Mouse (Mus musculus) mouse embryonic stem cell (cell line): Measurements from ENCODE around the gene Uggt2.
"Not testable (repeated sequence)": the region's sequence is repeated elsewhere in the genome, so short reads cannot be mapped to it uniquely, and the experiment has no call there.

Experiments
- in situ Hi-C, 2 experiments: fragments of 300-500 bp; cut with MboI; formaldehyde crosslinking; loops; 1 replicate in 1 of 2; 3 replicates in 1 of 2; pipeline ENCODE4 v1.14.3; 2019 to 2020; ENCODE audit warnings: low sequenced_read_pairs in 2 of 2, low pct_unique_long_range_greater_than_20kb in 1 of 2, mixed read lengths in 1 of 2; ENCODE audit not compliant: unreplicated experiment in 1 of 2

The Uggt2 gene

DNA sequence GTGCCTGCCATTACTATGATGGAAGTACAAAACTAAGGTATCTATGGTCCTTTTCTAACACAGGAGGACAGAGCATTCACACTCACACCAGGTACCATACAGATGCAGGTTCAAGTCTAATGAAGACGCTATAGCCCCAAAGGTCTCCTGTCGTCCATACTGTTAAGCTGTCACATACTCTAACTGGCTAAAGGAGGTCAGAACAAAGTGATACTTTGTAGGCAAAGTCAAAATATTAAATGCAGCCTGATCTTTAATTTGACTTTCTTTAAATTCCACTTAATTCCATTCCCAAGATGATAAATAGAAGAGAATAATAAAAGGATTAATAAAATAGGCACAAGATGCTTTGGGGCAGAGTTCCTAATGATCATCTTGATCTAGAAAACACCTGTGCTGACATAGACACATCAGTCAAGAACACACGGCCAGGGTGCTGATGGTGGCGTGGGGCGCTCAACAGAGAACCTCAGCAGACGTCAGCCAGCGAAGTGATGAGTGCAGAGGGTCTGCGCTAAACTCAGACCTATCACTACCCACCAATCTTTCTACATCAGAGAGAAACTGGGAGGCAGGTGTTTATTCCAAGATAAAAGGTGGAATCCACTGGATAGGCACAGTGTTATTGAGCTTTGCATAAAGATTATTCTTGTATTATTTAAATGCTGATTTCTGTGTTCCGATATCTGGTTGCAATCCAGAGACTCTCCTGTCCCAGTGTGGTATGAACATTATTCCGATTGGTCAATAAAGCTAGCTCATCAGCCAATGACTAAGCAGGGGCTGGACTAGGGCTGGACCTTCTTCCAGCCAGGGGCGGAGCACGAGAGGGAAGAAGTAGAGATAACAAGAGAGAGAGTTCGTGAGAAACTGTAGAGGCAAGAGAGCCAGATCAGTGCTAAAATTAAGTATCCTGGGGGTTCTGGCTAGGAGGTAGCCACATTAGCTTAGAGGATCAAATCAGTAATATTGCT lies 111.4 kb downstream of the Uggt2 start:
- in situ Hi-C loops = no loop called here

DNA sequence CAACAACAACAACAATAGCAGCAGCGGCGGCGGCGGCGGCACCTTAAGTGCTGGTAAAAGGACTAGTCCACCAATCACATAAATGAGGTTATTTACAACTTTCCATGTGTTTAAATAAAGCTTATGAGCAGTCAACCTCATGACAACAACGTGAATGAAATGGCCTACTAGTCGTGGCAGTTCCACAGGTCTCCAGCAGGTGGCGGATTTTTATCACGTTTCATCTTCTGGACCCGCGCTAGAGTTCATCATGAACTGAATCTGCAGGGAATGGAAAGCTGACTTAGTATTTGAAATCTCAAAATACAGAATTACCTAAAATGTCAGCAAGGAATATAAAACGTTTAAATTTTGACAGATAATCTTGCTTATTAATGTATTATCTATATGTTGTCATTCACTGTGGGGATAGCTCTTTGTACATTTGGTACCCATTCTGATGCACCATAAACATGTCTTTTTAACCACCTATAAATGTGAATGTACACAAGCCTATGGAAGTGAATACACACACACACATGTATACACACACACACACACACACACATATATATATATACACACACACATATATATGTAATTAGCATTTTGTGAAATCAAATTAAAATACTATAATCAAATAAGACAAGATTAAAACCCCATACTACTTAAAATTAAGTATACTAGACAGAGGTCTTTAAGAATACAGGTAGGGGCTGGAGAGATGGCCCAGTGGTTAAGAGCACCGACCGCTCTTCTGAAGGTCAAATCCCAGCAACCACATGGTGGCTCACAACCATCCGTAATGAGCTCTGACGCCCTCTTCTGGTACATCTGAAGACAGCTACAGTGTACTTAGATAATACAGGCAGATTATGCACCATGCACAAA lies 112.3 kb downstream of the Uggt2 start:
- in situ Hi-C loops = no loop called here

DNA sequence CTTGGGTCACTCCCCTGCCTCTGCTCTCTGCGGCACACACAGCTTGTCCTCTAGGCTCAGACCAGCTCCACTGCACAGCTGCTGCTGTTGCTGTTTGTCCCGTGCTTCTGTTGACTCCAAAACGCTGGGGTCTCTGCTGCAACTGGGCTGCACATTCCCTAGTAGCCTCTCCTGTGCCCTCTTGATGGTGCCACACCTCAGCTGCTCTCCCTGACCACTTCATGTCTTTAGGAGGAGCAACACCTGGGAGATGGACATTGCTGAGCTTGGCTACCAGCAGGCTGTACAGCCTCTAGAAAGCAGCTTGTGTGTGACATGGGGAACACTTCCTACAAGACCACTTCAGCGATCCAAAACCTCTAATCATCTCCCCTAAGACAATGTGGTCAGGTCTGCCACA lies 115.1 kb downstream of the Uggt2 start:
- in situ Hi-C loops = no loop called here

DNA sequence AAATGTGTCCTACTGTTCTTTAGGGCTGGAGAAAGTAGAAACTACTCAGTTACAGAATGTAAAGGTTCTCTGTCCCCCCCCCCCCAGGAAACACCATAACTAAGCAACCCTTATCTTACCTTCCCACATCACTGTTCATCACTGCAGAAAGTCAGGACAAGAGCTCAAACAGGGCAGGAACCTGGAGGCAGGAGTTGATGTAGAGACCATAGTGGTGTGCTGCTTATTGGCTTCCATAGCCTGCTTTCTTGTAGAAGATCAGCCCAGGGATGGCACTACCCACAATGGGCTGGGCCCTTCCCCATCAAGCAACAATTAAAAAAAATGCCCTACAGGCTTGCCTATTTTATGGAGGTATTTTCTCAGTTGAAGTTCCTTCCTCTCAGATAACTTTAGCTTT lies 115.8 kb downstream of the Uggt2 start:
- in situ Hi-C loops = no loop called here

DNA sequence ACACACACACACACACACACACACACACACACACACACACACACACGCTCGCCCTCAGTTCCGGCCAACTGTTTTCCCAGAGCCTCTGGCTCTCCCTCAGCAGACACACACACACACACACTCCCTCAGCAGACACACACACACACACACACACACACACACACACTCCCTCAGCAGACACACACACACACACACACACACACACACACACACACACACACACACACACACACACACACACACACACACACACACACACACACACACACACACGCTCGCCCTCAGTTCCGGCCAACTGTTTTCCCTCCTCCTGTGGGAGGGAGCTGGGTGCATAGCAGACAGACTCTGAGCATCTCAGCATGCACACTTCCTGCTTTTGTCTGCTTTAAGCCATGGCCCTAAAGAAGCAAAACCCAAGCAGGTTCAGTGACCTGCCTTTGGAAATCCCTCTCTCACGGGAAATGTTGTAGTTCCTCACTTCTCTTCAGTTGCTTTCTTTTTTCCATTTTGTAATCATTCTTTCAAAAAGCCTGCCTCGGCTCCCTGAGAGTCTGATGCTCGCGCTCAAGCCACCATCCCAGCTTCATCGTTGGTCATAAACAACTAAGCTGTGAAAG lies 116.7 kb downstream of the Uggt2 start:
- in situ Hi-C loops = not testable (repeated sequence)

DNA sequence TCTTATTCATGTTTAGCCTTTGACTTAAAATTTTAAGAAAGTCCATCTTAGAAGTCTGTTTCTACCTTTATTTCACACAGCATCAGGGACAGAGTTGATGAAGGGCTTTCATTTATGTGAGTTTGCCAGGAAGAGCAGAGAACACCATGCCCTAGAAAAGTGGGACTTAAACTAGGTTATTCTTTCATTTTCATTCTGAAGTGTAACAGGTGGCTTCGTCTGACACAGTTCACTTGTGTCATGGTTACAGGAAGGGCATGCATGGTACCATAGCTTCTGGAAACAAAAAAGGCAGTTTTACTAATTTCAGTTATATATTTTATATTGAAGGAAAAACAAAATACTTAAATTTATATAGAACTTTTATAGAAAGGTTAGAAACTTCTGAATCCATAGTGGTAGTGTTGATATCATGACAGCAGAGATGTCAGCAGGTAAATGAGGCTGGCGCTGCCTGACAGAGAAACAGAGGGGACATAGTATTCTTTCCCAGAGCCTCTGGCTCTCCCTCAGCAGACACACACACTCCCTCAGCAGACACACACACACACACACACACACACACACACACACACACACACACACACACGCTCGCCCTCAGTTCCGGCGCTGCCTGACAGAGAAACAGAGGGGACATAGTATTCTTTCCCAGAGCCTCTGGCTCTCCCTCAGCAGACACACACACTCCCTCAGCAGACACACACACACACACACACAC lies 117.4 kb downstream of the Uggt2 start:
- in situ Hi-C loops = not testable (repeated sequence)

DNA sequence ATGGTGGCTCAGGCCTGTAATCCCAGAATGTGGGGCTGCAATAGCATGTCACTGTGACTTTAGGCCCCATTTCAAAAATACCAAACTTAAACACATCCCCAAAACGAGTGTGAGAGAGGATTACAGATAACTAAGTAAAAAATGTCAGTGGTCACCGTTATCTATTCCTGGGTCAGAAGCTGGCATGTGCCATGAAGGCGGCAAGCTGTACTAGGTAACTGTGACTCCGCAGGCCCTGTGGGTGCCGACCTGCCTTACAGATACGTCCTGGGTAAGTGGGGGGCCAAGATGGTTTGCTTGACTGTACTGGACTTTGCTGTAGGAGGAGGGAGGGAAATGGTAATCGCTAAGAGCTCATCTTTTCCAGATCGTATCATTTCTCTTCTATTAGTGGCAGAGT lies 118.3 kb downstream of the Uggt2 start:
- in situ Hi-C loops = no loop called here

DNA sequence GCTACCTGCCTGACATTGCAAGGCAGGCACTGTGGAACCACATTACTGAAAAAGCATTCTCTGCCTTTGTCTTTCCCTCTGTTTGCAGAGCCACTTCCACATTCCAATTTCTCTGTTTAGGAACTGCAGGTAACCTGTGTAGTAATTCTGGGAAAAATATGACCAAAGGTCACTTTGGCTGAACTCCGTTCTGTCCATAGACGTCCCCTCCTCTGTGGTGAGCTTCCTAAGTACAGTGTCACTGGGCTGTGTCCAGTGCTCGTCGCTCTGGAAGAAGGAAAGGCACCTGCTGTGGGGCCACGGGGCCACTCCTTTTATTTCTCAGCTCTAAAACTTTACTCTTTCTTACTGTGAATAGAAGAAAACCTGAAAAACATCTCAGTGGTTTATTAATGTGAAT lies 118.9 kb downstream of the Uggt2 start:
- in situ Hi-C loops = no loop called here

DNA sequence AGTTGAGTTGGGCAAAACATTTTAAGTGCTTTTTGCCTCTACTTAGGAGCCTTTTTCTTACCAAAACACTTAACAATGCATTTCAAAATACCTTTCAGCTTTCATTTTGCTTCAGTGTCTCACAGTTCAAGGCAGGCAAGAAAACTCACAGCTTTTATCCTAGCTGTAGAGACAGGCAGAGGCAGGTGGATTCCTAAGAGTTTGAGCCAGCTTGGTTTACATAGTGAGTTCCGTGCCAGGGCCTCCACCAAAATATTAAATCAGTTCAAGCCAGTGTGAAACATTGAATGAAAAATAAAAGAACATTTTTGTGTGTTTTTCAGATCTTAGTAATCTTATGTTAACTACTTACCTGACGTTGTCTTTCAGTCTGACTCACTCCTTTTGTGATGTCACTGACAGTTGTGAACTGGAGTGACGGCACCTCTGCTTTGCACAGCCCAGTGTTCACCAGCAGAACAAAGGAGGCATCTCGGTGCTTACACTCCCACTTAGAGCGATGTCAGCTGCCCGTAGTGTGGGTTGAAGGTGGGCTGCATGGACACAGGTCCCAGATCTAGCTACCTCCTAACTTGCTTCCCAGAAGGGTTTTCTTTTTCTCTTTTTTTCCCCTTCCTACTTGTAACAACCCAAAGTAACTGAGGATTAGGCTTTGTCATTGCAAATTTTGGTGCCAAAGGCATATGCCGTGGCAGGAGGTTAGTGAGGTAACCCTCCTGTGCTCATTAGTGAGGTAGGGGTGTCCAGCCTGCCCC lies 119.5 kb downstream of the Uggt2 start:
- in situ Hi-C loops = no loop called here

DNA sequence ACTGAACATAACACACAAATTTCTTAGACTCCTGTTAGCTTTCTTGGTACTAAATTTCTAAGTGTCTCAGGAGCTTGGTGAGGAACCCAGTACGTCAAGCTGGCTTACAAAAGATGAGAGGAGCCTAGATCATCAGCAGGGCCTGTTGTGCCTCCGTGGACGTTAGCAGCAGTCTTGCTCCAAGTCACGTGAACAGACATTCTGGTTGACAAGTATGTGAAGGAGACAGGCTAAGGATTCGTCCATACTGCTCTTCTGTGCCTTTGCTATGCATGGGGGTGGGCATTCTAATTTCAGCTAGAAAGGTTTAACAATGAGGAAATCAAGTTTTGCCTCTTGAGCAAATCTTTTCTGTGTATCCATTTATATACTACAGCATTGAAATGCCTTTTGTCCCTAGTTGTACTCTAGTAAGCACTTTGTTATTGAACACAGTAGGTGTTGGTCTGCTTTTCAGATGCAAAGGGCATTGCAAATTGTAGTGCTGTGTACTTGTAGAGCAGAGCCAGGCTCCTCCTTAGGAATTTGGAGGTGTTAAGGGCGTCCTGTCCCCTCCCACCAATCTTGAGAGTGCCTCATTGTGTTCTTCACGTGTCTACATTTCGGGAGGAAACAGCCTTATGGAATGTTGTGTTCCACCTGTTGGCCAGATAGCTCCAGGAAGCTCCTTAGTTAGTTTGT lies 122.0 kb downstream of the Uggt2 start:
- in situ Hi-C loops = no loop called here

DNA sequence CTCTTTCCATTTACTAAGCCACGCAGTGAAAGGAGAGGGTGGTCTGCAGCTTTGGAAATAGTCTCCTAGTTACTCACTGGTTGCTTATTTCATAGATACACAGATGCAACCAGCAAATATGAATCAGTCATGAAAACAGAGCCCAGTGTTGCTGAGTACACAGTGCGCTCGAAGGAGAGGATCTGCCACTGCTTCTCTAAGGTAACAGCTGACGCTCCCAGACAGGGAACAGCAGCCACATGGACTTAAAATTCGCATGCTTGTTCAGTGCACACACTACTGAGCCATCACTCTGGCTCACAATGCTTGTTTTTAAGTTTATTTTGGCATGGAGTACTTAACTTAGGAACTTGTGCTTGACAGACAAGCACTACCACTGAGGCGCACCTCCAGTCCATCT lies 127.0 kb downstream of the Uggt2 start:
- in situ Hi-C loops = no loop called here

DNA sequence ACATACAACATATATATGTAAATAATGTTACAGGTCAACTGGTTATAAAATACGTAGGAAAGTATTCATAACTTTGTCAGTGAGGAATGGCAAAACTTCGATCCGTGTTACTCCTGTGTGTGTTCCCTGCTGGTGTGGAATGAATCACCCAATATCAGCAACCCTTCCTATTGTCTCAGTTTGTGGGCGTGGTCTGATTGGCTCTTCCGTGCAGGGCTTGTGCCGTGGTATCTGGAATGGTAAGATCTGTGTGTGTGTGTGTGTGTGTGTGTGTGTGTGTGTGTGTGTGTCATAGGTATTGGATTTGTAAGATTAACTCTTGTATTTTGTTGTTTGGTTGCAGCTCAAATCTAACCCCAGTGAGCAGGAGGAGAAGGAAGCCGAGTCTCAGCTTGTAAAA lies 131.6 kb downstream of the Uggt2 start:
- in situ Hi-C loops = no loop called here

DNA sequence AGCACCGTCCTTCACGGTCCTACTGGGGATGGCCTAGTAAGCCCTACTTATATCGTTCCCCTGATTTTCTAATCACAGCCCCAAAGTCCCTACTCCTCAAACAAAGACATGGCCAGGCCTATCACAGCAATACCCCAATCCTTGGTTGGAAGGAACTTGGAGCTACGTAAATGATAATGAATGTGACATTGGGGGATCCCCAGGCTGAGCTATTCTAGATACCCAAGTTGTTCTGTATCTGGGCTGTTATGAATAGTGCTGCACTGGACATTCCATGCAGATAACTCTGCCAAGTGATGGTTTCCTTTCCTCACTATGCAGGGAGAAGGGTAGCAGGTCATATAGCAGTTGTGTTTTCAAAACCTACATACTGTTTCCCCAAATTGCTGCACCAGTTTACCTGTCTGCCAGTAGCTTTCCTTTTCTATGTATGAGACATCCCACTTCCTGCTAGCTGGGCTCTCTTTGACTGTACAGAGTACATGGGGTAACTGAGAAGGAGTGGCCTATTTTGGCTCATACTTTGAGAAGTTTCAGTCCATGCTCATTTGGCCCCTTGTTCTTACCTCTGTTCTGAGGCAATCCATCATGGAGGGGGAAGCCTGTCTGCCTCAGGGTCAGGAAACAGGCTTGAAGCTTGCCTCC lies 133.8 kb downstream of the Uggt2 start:
- in situ Hi-C loops = no loop called here

DNA sequence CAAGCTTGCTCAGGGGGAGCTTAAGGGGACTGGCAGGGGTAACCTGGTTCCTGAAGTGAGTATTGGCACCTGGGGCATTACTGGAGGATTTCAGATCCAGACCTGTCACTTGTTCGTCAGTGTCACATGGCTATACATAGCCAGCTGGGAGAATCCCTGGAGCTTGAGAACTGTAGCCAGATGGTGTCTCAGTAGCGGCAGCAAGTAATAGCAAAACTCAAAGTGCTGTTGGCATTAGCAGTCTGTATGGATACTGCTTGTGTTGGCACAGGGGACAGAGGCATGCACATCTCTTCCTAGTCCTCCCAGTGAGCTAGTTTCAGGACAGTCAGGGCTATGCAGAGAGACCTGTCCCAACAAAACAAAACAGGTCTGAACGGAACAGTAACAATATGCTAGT lies 141.2 kb downstream of the Uggt2 start:
- in situ Hi-C loops = no loop called here

DNA sequence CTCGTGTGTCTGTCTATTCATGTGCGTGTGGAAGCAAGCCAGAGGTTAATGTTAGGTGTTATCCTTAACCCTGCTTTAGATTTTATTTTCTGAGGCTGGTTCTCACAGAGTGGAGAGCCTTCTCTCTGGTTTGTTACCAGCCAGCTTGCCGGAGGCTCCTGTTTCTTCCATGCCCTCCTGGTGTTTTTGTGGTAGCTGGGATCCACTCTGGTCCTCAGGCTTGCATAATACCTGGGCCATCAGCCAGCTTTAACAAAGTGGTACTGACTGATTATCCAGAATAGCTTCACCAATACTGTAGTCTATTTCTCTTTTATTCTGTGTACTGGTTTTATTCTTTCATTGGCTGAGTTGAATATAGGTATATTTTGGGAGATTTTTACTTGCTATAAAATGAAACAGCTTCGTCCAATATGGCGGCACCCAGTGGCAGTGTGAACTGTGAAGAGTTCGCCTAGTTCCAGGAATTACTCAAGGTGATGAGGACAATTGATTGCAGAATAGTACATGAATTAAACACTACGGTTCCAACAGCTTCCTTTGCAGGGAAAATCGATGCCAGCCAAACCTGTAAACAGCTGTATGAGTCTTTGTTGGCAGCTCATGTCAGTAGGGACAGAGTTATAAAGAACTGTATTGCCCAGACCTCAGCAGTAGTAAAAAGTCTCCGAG lies 147.2 kb downstream of the Uggt2 start:
- in situ Hi-C loops = no loop called here

DNA sequence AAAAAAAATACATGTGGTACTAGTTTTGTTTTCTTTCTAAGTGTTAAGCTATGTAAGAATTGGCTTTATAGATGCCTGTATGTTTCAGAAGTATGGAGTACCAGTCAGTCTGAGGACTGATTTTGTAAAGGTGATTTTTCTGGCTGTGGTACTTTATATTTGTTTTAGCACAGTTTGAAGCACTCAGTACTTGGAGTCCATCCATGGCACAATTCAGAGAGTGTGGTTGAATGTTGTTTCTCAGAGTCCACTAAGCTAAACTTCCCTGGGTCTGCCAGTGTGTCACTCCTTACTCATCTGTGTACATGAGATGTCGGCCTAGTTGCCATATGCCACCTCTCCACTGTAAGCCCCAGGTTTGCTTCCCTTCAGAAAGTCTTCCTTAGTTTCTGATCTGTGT lies 150.4 kb downstream of the Uggt2 start:
- in situ Hi-C loops = no loop called here
